Comparison of ENCODE assay signal across 15 mouse cellular contexts in the genomic region with DNA sequence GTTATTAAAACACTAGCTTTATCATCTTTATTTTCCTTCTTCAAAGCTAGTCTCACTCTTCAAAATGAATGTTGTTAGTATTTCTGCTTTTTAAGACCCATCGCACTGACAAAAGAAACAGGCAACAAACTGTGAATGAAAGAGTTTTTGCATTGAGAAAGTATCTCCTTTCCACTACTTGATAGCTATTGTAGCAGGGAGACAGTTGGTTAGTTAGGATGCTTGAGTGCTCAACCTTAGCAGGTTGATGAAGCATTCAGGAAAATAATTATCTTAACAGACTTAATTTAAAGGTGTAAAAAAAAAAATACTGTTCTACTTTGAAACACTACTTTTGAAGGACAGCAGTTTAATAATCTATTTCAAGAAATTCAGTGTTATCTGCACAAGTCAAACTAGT.
"Had no signal": no experiment of that assay in that cellular context is flagged by ENCODE, and none has a peak within 500 bp of the region (broad histone marks: within the 10 kb centered on the region; RNA-seq: fewer than 3 reads in every experiment).

No protein-coding gene starts in this region.

- H3K9ac ChIP-seq: neural tube, embryonic 15.5 days; stomach, embryonic 15.5 days had no signal

- H3K27me3 ChIP-seq: neural tube, embryonic 15.5 days; stomach, embryonic 15.5 days had no signal

- H3K4me3 ChIP-seq: neural tube, embryonic 15.5 days; stomach, embryonic 15.5 days had no signal

- H3K27ac ChIP-seq: neural tube, embryonic 15.5 days; stomach, embryonic 15.5 days; stomach, postnatal 0 days had no signal

- DNase-seq: retina, postnatal 1 day; right cerebral cortex, adult 18-20 months; right cerebral cortex, postnatal 14 days; right cerebral cortex, postnatal 25 days; right cerebral cortex, postnatal 4 days; spleen, adult 18-20 months; thymus, adult 18-20 months; thymus, adult 2 months; thymus, postnatal 14 days; thymus, postnatal 25 days; thymus, postnatal 36 days; thymus, postnatal 4 days had no signal

- H3K9me3 ChIP-seq: neural tube, embryonic 15.5 days; stomach, embryonic 15.5 days had no signal

- H3K4me1 ChIP-seq: neural tube, embryonic 15.5 days; stomach, embryonic 15.5 days had no signal

- H3K36me3 ChIP-seq: neural tube, embryonic 15.5 days; stomach, embryonic 15.5 days had no signal

- H3K4me2 ChIP-seq: neural tube, embryonic 15.5 days; stomach, embryonic 15.5 days had no signal
